Mouse (Mus musculus) liver, embryonic 12.5 days (tissue): ENCODE results near the gene Adamts6. TPM values are rescaled to one million over a fixed set of nuclear protein-coding genes. Genes with fewer than 3 reads are reported as not detected.

Source experiments
- ATAC-seq: fragments of 200-750 bp; cut with Nextera tagmentation; 2 replicates; pipeline ENCODE4 v1.8.0; 2017; ENCODE audit warnings: moderate number of reproducible peaks, mild to moderate bottlenecking, moderate library complexity
- H3K27ac ChIP-seq: fragments of 300-500 bp; sonication (generic); 2 replicates; pipeline ENCODE4 v1.5.1; 2016; ENCODE audit warnings: mild to moderate bottlenecking
- H3K27me3 ChIP-seq: fragments of 300-500 bp; sonication (generic); replicated peaks from 2 replicates; pipeline ENCODE4 v1.6.1; 2016; ENCODE audit warnings: mild to moderate bottlenecking, moderate library complexity
- H3K36me3 ChIP-seq: fragments of 300-500 bp; sonication (generic); 2 replicates; pipeline ENCODE4 v1.6.1; 2016; ENCODE audit warnings: mild to moderate bottlenecking, moderate library complexity
- H3K4me1 ChIP-seq: fragments of 300-500 bp; sonication (generic); 2 replicates; pipeline ENCODE4 v1.6.1; 2016
- H3K4me2 ChIP-seq: fragments of 300-500 bp; sonication (generic); 2 replicates; pipeline ENCODE4 v1.6.1; 2016; ENCODE audit warnings: mild to moderate bottlenecking, moderate library complexity
- H3K4me3 ChIP-seq: fragments of 300-500 bp; sonication (generic); 2 replicates; pipeline ENCODE4 v1.5.1; 2016; ENCODE audit warnings: mild to moderate bottlenecking, moderate library complexity
- H3K9ac ChIP-seq: fragments of 300-500 bp; sonication (generic); 2 replicates; pipeline ENCODE4 v1.6.1; 2016; ENCODE audit warnings: mild to moderate bottlenecking, moderate library complexity
- H3K9me3 ChIP-seq: fragments of 300-500 bp; sonication (generic); replicated peaks from 2 replicates; pipeline ENCODE4 v1.6.1; 2016; ENCODE audit warnings: mild to moderate bottlenecking, moderate library complexity
- WGBS: fragments of 180-500 bp; shearing (Covaris S2); methylation state at CpG from one replicate; pipeline ENCODE4 v1.1.7; 2016; ENCODE audit not compliant: insufficient replicate concordance; 5-methylcytosine and 5-hydroxymethylcytosine counted together
- polyA plus RNA-seq: library from polyadenylated mRNA; unstranded; fragments of >200 nt; fragmentation: Nextera tagmentation; extraction: Ambion mirVana; gene quantifications from 2 replicates; pipeline ENCODE4 v1.2.1, GENCODE M21; 2016

The Adamts6 gene
- polyA plus RNA-seq, 1 experiment from 2014 or later, result 0.25 TPM

DNA sequence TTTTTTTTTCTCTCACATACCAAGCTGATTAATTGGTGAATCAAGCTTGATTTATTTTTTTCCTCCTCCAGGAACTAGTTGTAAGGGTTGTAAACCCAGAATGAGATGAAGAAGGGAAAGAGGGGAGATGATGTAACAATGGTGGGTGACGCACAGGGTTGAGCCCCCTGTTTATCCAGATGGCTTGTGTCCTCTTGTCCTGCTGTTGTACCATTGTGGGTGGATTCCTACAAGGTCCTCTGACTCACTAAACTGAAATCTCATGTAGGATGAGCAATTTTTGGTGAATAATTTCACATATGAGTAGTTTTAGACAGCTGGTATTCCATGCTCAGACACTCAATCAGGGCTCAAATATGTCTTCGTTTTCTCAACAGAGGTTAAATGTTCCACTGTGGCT lies 233.9 kb downstream of the Adamts6 start:
- H3K9ac ChIP-seq, result no peak overlapping the region
- no peak overlapping the region for H3K4me3 ChIP-seq
- H3K36me3 ChIP-seq, result no peaks in the 10 kb centered on the region
- no peak overlapping the region for H3K27ac ChIP-seq
- H3K27me3 ChIP-seq, result no peaks in the 10 kb centered on the region
- no peak for ATAC-seq
- H3K4me1 ChIP-seq, result no peaks in the 10 kb centered on the region
- no peak overlapping the region for H3K4me2 ChIP-seq
- 74% methylated on average over 2 of the region's 2 CpGs for WGBS
- no peaks in the 10 kb centered on the region for H3K9me3 ChIP-seq

GRCm38 (mm10) chr13:104525656-104526055 lies 238.0 kb downstream of the Adamts6 start:
- H3K27ac ChIP-seq, result no peak overlapping the region
- H3K4me2 ChIP-seq, result no peak overlapping the region
- no peak overlapping the region for H3K4me3 ChIP-seq
- no peaks in the 10 kb centered on the region for H3K4me1 ChIP-seq
- 74% methylated on average over 4 of the region's 4 CpGs for WGBS
- H3K27me3 ChIP-seq, result no peaks in the 10 kb centered on the region
- ATAC-seq, result no peak
- no peak overlapping the region for H3K9ac ChIP-seq
- no peaks in the 10 kb centered on the region for H3K9me3 ChIP-seq
- H3K36me3 ChIP-seq, result no peaks in the 10 kb centered on the region

GRCm38 (mm10) chr13:104529238-104529637 lies 241.6 kb downstream of the Adamts6 start:
- no peak for ATAC-seq
- Histone ChIP-seq H3K9ac (no peak overlapping the region), H3K27me3 (no peaks in the 10 kb centered on the region)

DNA sequence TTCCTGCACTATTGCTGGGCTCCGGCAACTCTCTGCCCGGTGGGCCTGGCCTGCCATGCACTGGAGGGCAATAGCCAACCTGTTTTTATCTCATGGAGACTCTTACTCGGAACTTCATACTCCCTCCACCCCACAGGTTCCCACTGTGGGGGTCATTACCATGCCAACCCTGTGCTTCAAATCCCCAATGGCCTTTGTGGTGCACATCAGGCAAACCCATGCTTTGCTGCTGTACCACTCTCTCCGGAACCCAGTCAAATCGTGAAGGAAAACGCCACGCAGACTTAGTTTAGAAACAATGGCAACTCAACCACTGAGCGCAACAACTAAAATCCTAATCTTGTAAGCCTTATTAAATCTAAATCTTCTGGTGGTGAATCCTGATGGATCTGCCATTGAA lies 244.2 kb downstream of the Adamts6 start:
- Histone ChIP-seq H3K27me3 (no peaks in the 10 kb centered on the region), H3K9me3 (no peaks in the 10 kb centered on the region), H3K4me3 (no peak overlapping the region), H3K4me1 (no peaks in the 10 kb centered on the region), H3K9ac (no peak overlapping the region), H3K4me2 (no peak overlapping the region), H3K36me3 (no peaks in the 10 kb centered on the region), H3K27ac (no peak overlapping the region)
- 75% methylated on average over 8 of the region's 8 CpGs for WGBS
- no peak for ATAC-seq

More at GRCm38 (mm10) chr13:104529238-104529637, 241.6 kb downstream of the Adamts6 start:
- Histone ChIP-seq H3K36me3 (no peaks in the 10 kb centered on the region), H3K27ac (no peak overlapping the region), H3K9me3 (no peaks in the 10 kb centered on the region), H3K4me3 (no peak overlapping the region), H3K4me1 (no peaks in the 10 kb centered on the region), H3K4me2 (no peak overlapping the region)

- WGBS, result 78% methylated on average over 7 of the region's 7 CpGs
- no peak overlapping the region for H3K27ac ChIP-seq
- ATAC-seq, result no peak
Observed at GRCm38 (mm10) chr13:104532723-104533122, 245.1 kb downstream of the Adamts6 start.

DNA sequence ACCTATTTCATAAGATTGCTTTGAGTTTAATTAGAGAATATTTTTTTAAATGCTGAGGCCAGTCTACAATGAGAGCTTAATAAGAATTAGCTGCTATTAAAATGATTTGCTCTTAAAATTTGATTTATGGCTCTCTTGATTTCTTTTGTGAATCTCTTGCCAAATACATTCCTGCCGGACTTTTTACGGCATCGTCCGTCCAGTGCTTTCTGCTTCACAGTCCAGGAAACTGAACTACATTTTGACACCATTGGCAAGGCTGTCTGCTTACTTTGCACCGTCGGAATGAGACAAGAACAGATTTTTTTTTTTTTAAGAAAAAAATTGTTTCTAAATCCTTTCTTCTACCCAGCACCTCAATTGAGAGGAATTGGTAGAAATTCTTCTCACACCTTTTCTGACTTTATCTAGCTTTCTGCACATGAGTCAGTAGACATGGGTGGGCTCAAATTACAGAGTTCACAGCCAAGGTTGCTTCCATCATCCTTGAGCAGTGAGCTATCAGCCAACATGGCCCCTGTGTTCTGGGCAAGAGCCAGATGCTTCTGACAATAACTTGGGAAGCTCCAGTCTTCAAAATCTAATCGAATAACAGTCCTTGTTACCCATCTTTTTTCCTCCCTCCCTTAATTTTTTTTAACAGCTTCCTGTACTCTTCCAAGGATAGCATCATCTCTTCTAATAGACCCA lies 246.3 kb downstream of the Adamts6 start:
- ATAC-seq, result no peak
- whole genome bisulfite sequencing, result 79% methylated on average over 7 of the region's 7 CpGs

More at GRCm38 (mm10) chr13:104532723-104533122, 245.1 kb downstream of the Adamts6 start:
- Histone ChIP-seq H3K9ac (no peak overlapping the region), H3K4me3 (no peak overlapping the region), H3K27me3 (no peaks in the 10 kb centered on the region), H3K4me2 (no peak overlapping the region), H3K4me1 (no peaks in the 10 kb centered on the region), H3K9me3 (no peaks in the 10 kb centered on the region), H3K36me3 (no peaks in the 10 kb centered on the region)

DNA sequence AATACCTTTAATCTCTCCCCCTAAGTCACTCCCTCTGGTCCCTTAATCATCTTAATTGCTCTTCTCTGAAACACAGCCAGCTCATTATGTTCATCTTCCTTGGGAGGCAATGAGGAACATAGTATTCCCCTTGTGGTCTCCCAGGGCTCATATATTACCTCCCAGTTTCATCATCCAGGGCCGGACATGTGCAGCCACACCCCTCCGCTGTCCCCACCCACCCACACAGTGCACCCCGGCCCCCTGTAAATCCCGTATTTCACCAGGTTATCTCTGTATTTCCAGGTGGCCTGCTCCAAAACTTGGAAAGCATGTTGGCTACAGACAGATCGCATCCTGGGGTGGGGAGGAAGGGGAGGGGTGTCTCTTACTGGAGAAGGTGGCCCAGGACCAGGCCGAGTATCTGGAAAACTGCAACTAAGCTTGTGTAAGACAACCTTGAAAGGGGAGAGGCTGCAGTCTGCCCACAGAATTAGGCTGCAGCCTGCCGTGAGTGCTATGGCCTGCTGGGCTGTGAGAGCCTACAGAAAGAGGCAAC lies 253.3 kb downstream of the Adamts6 start:
- H3K4me3 ChIP-seq, result no peak overlapping the region
- H3K36me3 ChIP-seq, result no peaks in the 10 kb centered on the region
- no peak overlapping the region for H3K27ac ChIP-seq
- no peaks in the 10 kb centered on the region for H3K4me1 ChIP-seq
- whole genome bisulfite sequencing, result 55% methylated on average over 7 of the region's 7 CpGs
- H3K9ac ChIP-seq, result no peak overlapping the region
- peak overlapping the region; percentile 18; the same call in 1 of the 2 replicates for H3K4me2 ChIP-seq
- no peak for ATAC-seq
- no peaks in the 10 kb centered on the region for H3K9me3 ChIP-seq
- no peaks in the 10 kb centered on the region for H3K27me3 ChIP-seq

More for the DNA sequence above, 246.3 kb downstream of the Adamts6 start:
- Histone ChIP-seq H3K9ac (no peak overlapping the region), H3K4me3 (no peak overlapping the region), H3K4me2 (no peak overlapping the region), H3K4me1 (no peaks in the 10 kb centered on the region), H3K27ac (no peak overlapping the region), H3K36me3 (no peaks in the 10 kb centered on the region), H3K9me3 (no peaks in the 10 kb centered on the region), H3K27me3 (no peaks in the 10 kb centered on the region)

DNA sequence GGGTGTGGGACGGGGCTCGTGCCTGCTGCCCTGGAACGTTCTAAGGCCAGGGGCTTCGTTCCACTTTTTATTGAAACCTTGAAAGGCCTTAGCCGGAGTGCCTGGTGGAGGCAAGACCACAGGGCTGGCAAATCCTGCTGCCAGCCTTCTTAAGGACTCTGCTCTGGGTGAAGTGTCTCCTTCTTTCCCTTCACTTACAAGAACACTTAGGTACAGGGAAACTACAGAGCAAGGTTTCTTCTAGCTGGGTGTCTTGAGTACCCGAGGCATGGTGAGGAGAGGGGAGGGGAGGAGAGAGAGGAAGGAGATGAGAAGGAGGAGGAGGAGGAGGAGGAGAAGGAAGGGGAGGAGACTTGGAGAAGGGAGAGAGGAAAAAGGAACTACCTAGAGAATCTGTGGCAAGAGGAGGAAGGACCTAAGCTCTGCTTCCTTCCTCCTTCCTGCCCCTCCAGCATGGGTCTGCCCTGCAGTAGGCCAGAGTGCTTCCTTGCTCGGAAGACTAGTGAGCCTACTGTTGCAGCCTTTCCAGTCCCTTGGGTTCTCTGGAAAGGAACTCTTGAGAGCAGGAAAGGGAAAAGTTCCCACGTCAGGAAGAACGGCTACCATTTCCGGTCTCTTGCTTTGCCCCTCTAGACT lies 254.6 kb downstream of the Adamts6 start:
- no peak overlapping the region for H3K4me3 ChIP-seq
- no peaks in the 10 kb centered on the region for H3K27me3 ChIP-seq
- WGBS, result 69% methylated on average over 10 of the region's 10 CpGs
- no peak overlapping the region for H3K27ac ChIP-seq
- no peak for ATAC-seq
- H3K4me1 ChIP-seq, result no peaks in the 10 kb centered on the region
- no peak overlapping the region for H3K9ac ChIP-seq
- H3K4me2 ChIP-seq, result no peak overlapping the region
- no peaks in the 10 kb centered on the region for H3K9me3 ChIP-seq
- no peaks in the 10 kb centered on the region for H3K36me3 ChIP-seq

GRCm38 (mm10) chr13:104542759-104543141 lies 255.1 kb downstream of the Adamts6 start:
- Histone ChIP-seq H3K27ac (no peak overlapping the region), H3K4me2 (no peak overlapping the region), H3K9me3 (no peaks in the 10 kb centered on the region), H3K4me1 (no peaks in the 10 kb centered on the region), H3K36me3 (no peaks in the 10 kb centered on the region), H3K9ac (no peak overlapping the region), H3K4me3 (no peak overlapping the region), H3K27me3 (no peaks in the 10 kb centered on the region)
- 72% methylated on average over 4 of the region's 4 CpGs for WGBS
- no peak for ATAC-seq

Other genes starting within 250 kb of the Adamts6 start
- 13.1 and 14.6 TPM in 2 replicates for gene Nln, start 178.2 kb upstream of the Adamts6 start, polyA plus RNA-seq
- gene Sgtb, start 178.1 kb upstream of the Adamts6 start, polyA plus RNA-seq, result 1.1 TPM in 2 replicates
- 39.5 and 42.6 TPM in 2 replicates for gene Trappc13, start 109.4 kb upstream of the Adamts6 start, polyA plus RNA-seq
- gene Trim23, start 109.0 kb upstream of the Adamts6 start, polyA plus RNA-seq, result 10.6 and 11.4 TPM in 2 replicates
- gene Cenpk, start 59.2 kb upstream of the Adamts6 start, polyA plus RNA-seq, result 89.2 and 94.6 TPM in 2 replicates
- 12.7 and 12.9 TPM in 2 replicates for gene Ppwd1, start 59.0 kb upstream of the Adamts6 start, polyA plus RNA-seq